ENCODE assay signal across 16 mouse cellular contexts in genomic region chr12:52618418-52619040, GRCm38 (mm10).
A peak's percentile ranks its signal among the peaks of the same experiment; 100 is the strongest.
DNase-seq lines count a peak whose midpoint lies in the region; ATAC-seq and TF ChIP-seq lines count a peak whose summit lies in the region.
"Had no signal": no experiment of that assay in that cellular context is flagged by ENCODE, and none has a peak within 500 bp of the region (broad histone marks: within the 10 kb centered on the region; RNA-seq: fewer than 3 reads in every experiment).

No protein-coding gene starts in this region.

- intact Hi-C loops in gastrocnemius, postnatal 36 days (cut with DNase I), result no loop called here

- 54% methylated on average over 5 of the region's 5 CpGs for WGBS in liver, embryonic 14.5 days (ENCODE audit: insufficient replicate concordance)
- 64% methylated on average over 5 of the region's 5 CpGs for WGBS in liver, embryonic 12.5 days (ENCODE audit: insufficient replicate concordance)
- WGBS in neural tube, embryonic 15.5 days, result 89% methylated on average over 5 of the region's 5 CpGs

- no peak for TF ChIP-seq EP300 in liver, embryonic 14.5 days (IDR thresholded peaks at IDR 0.05; ENCODE audit: low read depth)

- TF ChIP-seq CTCF in liver, embryonic 14.5 days (IDR thresholded peaks at IDR 0.05; ENCODE audit: low read depth), result peak; percentile 25; the same call in 1 of the 2 replicates

- no peak overlapping the region for H3K27ac ChIP-seq in liver, embryonic 14.5 days
- H3K27ac ChIP-seq in liver, embryonic 12.5 days, result no peak overlapping the region
- H3K27ac ChIP-seq in neural tube, embryonic 15.5 days (replicated peaks), result no peak overlapping the region
- H3K27ac ChIP-seq: hindbrain, postnatal 0 days; lung, embryonic 15.5 days had no signal

- H3K4me2 ChIP-seq in liver, embryonic 14.5 days (ENCODE audit: low read depth), result no peak overlapping the region
- H3K4me2 ChIP-seq in liver, embryonic 12.5 days, result no peak overlapping the region
- no peak overlapping the region for H3K4me2 ChIP-seq in neural tube, embryonic 15.5 days
- H3K4me2 ChIP-seq: lung, embryonic 15.5 days had no signal

- no peak for DNase-seq in liver, embryonic 14.5 days (ENCODE audit: low read depth in 3 of 3, low spot score in 3 of 3)
- DNase-seq in CD4-positive helper T cell, adult 2 months (ENCODE audit: low read depth, low spot score), result peak; percentile 42
- peak; percentile 43 for DNase-seq in NIH3T3 (ENCODE audit: low read depth)
- DNase-seq in gastrocnemius, postnatal 36 days, result no peak
- DNase-seq: cerebellum, adult 9-11 months; embryo, embryonic 11 days; kidney, adult 9 months; layer of hippocampus, postnatal 36 days; thymus, adult 18-20 months had no signal

- H3K36me3 ChIP-seq in liver, embryonic 14.5 days (replicated peaks; ENCODE audit: control insufficient read depth, insufficient read depth, low read depth), result no peaks in the 10 kb centered on the region
- H3K36me3 ChIP-seq in liver, embryonic 12.5 days, result no peaks in the 10 kb centered on the region
- no peaks in the 10 kb centered on the region for H3K36me3 ChIP-seq in neural tube, embryonic 15.5 days
- H3K36me3 ChIP-seq: lung, embryonic 15.5 days had no signal

- no peak for ATAC-seq in liver, embryonic 14.5 days (ENCODE audit: insufficient read depth)
- no peak for ATAC-seq in liver, embryonic 12.5 days
- ATAC-seq in neutrophil, adult 5-6 weeks (ENCODE audit: extremely low read depth, insufficient number of reproducible peaks, low FRiP score, poor library complexity, severe bottlenecking), result peak; percentile 48
- ATAC-seq in neural tube, embryonic 15.5 days (ENCODE audit: low FRiP score), result no peak
- ATAC-seq: hindbrain, postnatal 0 days; midbrain, embryonic 16.5 days had no signal

- no peak overlapping the region for H3K9ac ChIP-seq in liver, embryonic 14.5 days (replicated peaks)
- H3K9ac ChIP-seq in liver, embryonic 12.5 days, result no peak overlapping the region
- H3K9ac ChIP-seq in neural tube, embryonic 15.5 days (replicated peaks), result no peak overlapping the region
- H3K9ac ChIP-seq: lung, embryonic 15.5 days had no signal

- H3K4me3 ChIP-seq in liver, embryonic 14.5 days (ENCODE audit: insufficient read depth in 1 of 2, low read depth in 2 of 2, low read length in 2 of 2), result no peak overlapping the region
- no peak overlapping the region for H3K4me3 ChIP-seq in liver, embryonic 12.5 days
- no peak overlapping the region for H3K4me3 ChIP-seq in neural tube, embryonic 15.5 days (replicated peaks)
- H3K4me3 ChIP-seq: lung, embryonic 15.5 days; megakaryocyte, embryonic 14.5 days had no signal

- no peaks in the 10 kb centered on the region for H3K27me3 ChIP-seq in liver, embryonic 14.5 days (ENCODE audit: control insufficient read depth, insufficient read depth, low read length)
- H3K27me3 ChIP-seq in liver, embryonic 12.5 days (replicated peaks), result no peaks in the 10 kb centered on the region
- H3K27me3 ChIP-seq in neural tube, embryonic 15.5 days (replicated peaks), result no peaks in the 10 kb centered on the region
- H3K27me3 ChIP-seq: lung, embryonic 15.5 days; megakaryocyte, embryonic 14.5 days had no signal

- H3K9me3 ChIP-seq in liver, embryonic 14.5 days (ENCODE audit: control insufficient read depth, low read length), result no peaks in the 10 kb centered on the region
- H3K9me3 ChIP-seq in liver, embryonic 12.5 days (replicated peaks), result no peaks in the 10 kb centered on the region
- H3K9me3 ChIP-seq in neural tube, embryonic 15.5 days (replicated peaks), result no peaks in the 10 kb centered on the region
- H3K9me3 ChIP-seq: lung, embryonic 15.5 days; megakaryocyte, embryonic 14.5 days had no signal

- no peaks in the 10 kb centered on the region for H3K4me1 ChIP-seq in liver, embryonic 14.5 days (replicated peaks; ENCODE audit: control insufficient read depth in 2 of 2, insufficient read depth in 2 of 2, low read length in 1 of 2)
- no peaks in the 10 kb centered on the region for H3K4me1 ChIP-seq in liver, embryonic 12.5 days
- H3K4me1 ChIP-seq in neural tube, embryonic 15.5 days, result no peaks in the 10 kb centered on the region
- H3K4me1 ChIP-seq: lung, embryonic 15.5 days had no signal

Comparison
In these comparisons a context has a peak if more than half of its experiments do, and no peak if none do; other contexts are left out.
1. DNase-seq: peak in CD4-positive helper T cell, adult 2 months (single experiment) and NIH3T3 (single experiment); none in liver, embryonic 14.5 days (0 of 3) and gastrocnemius, postnatal 36 days (0 of 2).